Mouse (Mus musculus): ENCODE data around the gene Pgpep1. TPM values are rescaled to one million over a fixed set of nuclear protein-coding genes. Genes with fewer than 3 reads are reported as not detected.

Gene Pgpep1
- polyA plus RNA-seq (2015; fragmentation: Nextera tagmentation; extraction: Ambion mirVana) = 72.8 and 79.8 TPM in 2 replicates

DNA sequence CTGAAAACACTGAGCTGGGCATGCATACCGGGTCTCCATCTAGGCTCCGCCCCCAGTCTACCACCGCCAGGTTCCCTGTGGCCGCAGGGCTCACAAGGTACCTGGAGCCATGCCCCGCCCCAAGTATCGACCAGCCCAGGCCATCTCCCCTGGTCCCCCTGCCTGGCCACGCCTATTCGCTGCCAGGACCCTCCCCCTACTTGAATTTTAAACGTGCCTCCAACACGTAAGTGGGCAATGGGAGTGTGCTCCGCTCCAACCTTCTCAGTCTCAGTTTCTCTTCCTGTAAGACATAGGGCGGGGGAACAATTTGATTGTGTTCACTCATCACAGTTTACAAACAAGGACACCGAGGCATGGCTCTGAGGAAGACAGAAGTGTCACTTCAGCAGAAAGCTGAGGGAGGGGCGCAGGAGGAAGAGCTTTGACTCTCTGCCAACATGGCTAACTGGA is at the start of gene Pgpep1:
TSS of gene Pgpep1 (minus strand) at position 116 of the 453 bp plus-strand sequence.

GRCm38 (mm10) chr8:70703287-70703686 is 43.1 kb upstream of the Pgpep1 start, which contains the start of gene Iqcn:
Gene Iqcn, plus strand, starts transcription at chr8:70703457.

GRCm38 (mm10) chr8:70698310-70699109 is 38.3 kb upstream of the Pgpep1 start, which contains the start of gene Jund:
Gene Jund, plus strand, starts transcription at chr8:70698949.

DNA sequence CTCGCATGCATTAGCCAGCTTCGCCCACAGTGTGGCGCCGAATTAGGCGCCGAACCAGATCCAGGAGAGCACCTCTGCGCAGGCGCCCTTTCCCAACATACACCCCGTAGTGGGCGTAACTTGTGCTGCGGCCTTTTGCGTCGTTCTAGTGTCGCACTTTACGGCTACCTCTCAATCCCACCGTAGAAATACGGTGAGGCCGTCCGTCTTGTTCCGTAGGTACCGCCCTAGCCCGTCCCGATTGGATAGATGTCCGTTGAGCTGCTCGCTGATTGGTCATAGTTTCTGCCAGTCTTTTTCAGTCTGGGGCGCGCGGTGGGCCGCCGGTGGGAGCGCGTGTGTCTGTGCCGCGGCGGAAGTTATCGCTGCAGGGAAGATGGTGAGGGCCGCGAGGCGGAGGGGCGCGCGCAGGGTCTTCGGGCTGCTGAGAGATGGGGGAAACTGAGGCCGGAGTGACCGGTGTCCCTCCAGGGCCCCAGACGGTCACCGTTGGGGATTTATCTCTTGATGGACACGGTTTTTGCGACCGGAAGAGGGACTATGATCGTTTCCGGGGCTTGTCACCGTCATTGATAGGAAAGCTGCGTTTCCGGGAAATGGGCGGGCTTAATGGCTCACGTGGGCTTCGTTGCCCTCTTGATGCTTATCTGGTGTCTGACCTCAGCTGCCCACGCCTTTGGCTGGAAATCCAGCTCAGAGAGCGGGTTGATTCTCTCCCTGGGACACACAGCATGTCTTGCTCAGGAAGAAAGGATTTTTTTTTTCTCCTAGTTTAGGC is 13.1 kb upstream of the Pgpep1 start, which contains the start of gene Lsm4:
TSS of gene Lsm4 (plus strand) at position 170 of the 778 bp plus-strand sequence.

GRCm38 (mm10) chr8:70632346-70632892 is 27.8 kb downstream of the Pgpep1 start, which contains the start of gene Gdf15:
Gene Gdf15, minus strand, starts transcription at chr8:70632456.

GRCm38 (mm10) chr8:70615894-70616293 is 44.3 kb downstream of the Pgpep1 start, which contains the start of gene Lrrc25:
Gene Lrrc25, plus strand, starts transcription at chr8:70616155.

GRCm38 (mm10) chr8:70608749-70609367 is 51.3 kb downstream of the Pgpep1 start, which contains the start of gene Ssbp4:
Gene Ssbp4, minus strand, starts transcription at chr8:70608872.

Other genes starting within 250 kb of the Pgpep1 start
- 37.6 and 49.6 TPM in 2 replicates for gene Crtc1, start 220.8 kb downstream of the Pgpep1 start, polyA plus RNA-seq (2015; fragmentation: Nextera tagmentation; extraction: Ambion mirVana)
- gene Klhl26, start 183.4 kb downstream of the Pgpep1 start, polyA plus RNA-seq (2015; fragmentation: Nextera tagmentation; extraction: Ambion mirVana) = 31.4 and 33.0 TPM in 2 replicates
- gene Tmem59l, start 173.0 kb downstream of the Pgpep1 start, polyA plus RNA-seq (2015; fragmentation: Nextera tagmentation; extraction: Ambion mirVana) = 261 and 281 TPM in 2 replicates
- gene Crlf1, start 167.2 kb downstream of the Pgpep1 start, polyA plus RNA-seq (2015; fragmentation: Nextera tagmentation; extraction: Ambion mirVana) = 19.6 and 21.2 TPM in 2 replicates
- 212 and 215 TPM in 2 replicates for gene Rex1bd, start 153.6 kb downstream of the Pgpep1 start, polyA plus RNA-seq (2015; fragmentation: Nextera tagmentation; extraction: Ambion mirVana)
- gene Uba52, start 149.6 kb downstream of the Pgpep1 start, polyA plus RNA-seq (2015; fragmentation: Nextera tagmentation; extraction: Ambion mirVana) = 753 and 869 TPM in 2 replicates
- 305 and 354 TPM in 2 replicates for gene Fkbp8, start 132.7 kb downstream of the Pgpep1 start, polyA plus RNA-seq (2015; fragmentation: Nextera tagmentation; extraction: Ambion mirVana)
- 52.3 and 54.9 TPM in 2 replicates for gene Kxd1, start 132.4 kb downstream of the Pgpep1 start, polyA plus RNA-seq (2015; fragmentation: Nextera tagmentation; extraction: Ambion mirVana)
- gene Ell, start 120.9 kb downstream of the Pgpep1 start, polyA plus RNA-seq (2015; fragmentation: Nextera tagmentation; extraction: Ambion mirVana) = 11.4 and 14.1 TPM in 2 replicates
- gene Isyna1, start 66.0 kb downstream of the Pgpep1 start, polyA plus RNA-seq (2015; fragmentation: Nextera tagmentation; extraction: Ambion mirVana) = 113 TPM in 2 replicates
- 221 and 251 TPM in 2 replicates for gene Ssbp4, start 51.5 kb downstream of the Pgpep1 start, polyA plus RNA-seq (2015; fragmentation: Nextera tagmentation; extraction: Ambion mirVana)
- gene Lrrc25, start 44.2 kb downstream of the Pgpep1 start, polyA plus RNA-seq (2015; fragmentation: Nextera tagmentation; extraction: Ambion mirVana) = 2.3 and 2.5 TPM in 2 replicates
- 0.55 and 0.79 TPM in 2 replicates for gene Gdf15, start 27.9 kb downstream of the Pgpep1 start, polyA plus RNA-seq (2015; fragmentation: Nextera tagmentation; extraction: Ambion mirVana)
- 194 and 204 TPM in 2 replicates for gene Lsm4, start 12.9 kb upstream of the Pgpep1 start, polyA plus RNA-seq (2015; fragmentation: Nextera tagmentation; extraction: Ambion mirVana)
- gene Jund, start 38.6 kb upstream of the Pgpep1 start, polyA plus RNA-seq (2015; fragmentation: Nextera tagmentation; extraction: Ambion mirVana) = 107 and 140 TPM in 2 replicates
- 0.03 TPM in 1 of 2 replicates, not detected in the other for gene Iqcn, start 43.1 kb upstream of the Pgpep1 start, polyA plus RNA-seq (2015; fragmentation: Nextera tagmentation; extraction: Ambion mirVana)
- not detected in 2 replicates for gene Gm3336, start 58.2 kb upstream of the Pgpep1 start, polyA plus RNA-seq (2015; fragmentation: Nextera tagmentation; extraction: Ambion mirVana)
- 0.12 and 0.14 TPM in 2 replicates for gene Pde4c, start 63.3 kb upstream of the Pgpep1 start, polyA plus RNA-seq (2015; fragmentation: Nextera tagmentation; extraction: Ambion mirVana)
- 832 and 885 TPM in 2 replicates for gene Rab3a, start 94.3 kb upstream of the Pgpep1 start, polyA plus RNA-seq (2015; fragmentation: Nextera tagmentation; extraction: Ambion mirVana)
- 50.0 and 53.0 TPM in 2 replicates for gene Mpv17l2, start 100.6 kb upstream of the Pgpep1 start, polyA plus RNA-seq (2015; fragmentation: Nextera tagmentation; extraction: Ambion mirVana)
- gene Pik3r2, start 116.3 kb upstream of the Pgpep1 start, polyA plus RNA-seq (2015; fragmentation: Nextera tagmentation; extraction: Ambion mirVana) = 81.0 and 96.3 TPM in 2 replicates
- 18.3 and 21.3 TPM in 2 replicates for gene Mast3, start 144.7 kb upstream of the Pgpep1 start, polyA plus RNA-seq (2015; fragmentation: Nextera tagmentation; extraction: Ambion mirVana)
- gene Il12rb1, start 148.1 kb upstream of the Pgpep1 start, polyA plus RNA-seq (2015; fragmentation: Nextera tagmentation; extraction: Ambion mirVana) = 0.09 and 0.14 TPM in 2 replicates
- 5.3 and 5.8 TPM in 2 replicates for gene Arrdc2, start 179.3 kb upstream of the Pgpep1 start, polyA plus RNA-seq (2015; fragmentation: Nextera tagmentation; extraction: Ambion mirVana)
- gene Kcnn1, start 202.9 kb upstream of the Pgpep1 start, polyA plus RNA-seq (2015; fragmentation: Nextera tagmentation; extraction: Ambion mirVana) = 9.4 and 10.1 TPM in 2 replicates
- 134 and 163 TPM in 2 replicates for gene Ccdc124, start 213.5 kb upstream of the Pgpep1 start, polyA plus RNA-seq (2015; fragmentation: Nextera tagmentation; extraction: Ambion mirVana)
- gene Slc5a5, start 232.4 kb upstream of the Pgpep1 start, polyA plus RNA-seq (2015; fragmentation: Nextera tagmentation; extraction: Ambion mirVana) = 5.6 and 5.9 TPM in 2 replicates
- 2,423 and 2,642 TPM in 2 replicates for gene Rpl18a, start 237.0 kb upstream of the Pgpep1 start, polyA plus RNA-seq (2015; fragmentation: Nextera tagmentation; extraction: Ambion mirVana)
- gene Map1s, start 245.5 kb upstream of the Pgpep1 start, polyA plus RNA-seq (2015; fragmentation: Nextera tagmentation; extraction: Ambion mirVana) = 49.9 and 57.3 TPM in 2 replicates